ENCODE assay signal across 12 mouse cellular contexts in the genomic region with DNA sequence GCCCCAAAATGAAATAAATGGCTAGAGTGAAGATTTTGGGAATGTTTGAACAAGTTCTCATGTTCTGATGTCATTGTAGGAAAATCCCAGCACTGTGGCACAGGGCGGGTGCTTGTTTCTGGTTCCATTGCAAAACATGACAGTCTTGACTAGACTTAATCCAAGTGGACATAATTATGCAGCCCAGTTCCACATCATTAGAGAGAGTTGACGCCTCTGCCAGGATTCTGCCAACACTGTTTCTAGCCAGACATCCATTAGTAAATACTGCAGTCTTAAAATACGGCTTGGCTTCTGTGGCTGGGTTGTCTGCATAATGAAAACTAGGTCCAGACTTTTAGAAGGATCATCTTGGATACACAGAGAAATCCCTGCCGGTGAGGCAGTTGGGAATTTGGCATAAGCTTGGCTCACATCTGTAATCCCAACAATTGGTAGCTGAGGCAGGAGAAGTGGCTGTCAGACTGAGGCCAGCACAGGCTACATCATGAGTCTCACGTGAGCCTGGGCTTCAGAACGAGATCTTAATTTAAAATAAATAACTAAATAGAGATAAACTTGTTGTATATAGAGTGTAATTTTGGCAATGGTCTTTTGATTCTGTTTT. TPM values are rescaled to one million over a fixed set of nuclear protein-coding genes. Genes with fewer than 3 reads are reported as not detected.
DNase-seq lines count a peak whose midpoint lies in the region; ATAC-seq and TF ChIP-seq lines count a peak whose summit lies in the region.
"Had no signal": no experiment of that assay in that cellular context is flagged by ENCODE, and none has a peak within 500 bp of the region (broad histone marks: within the 10 kb centered on the region; RNA-seq: fewer than 3 reads in every experiment).

No protein-coding gene starts in this region.

- no peak overlapping the region for H3K9ac ChIP-seq in forebrain, embryonic 13.5 days
- no peak overlapping the region for H3K9ac ChIP-seq in CH12.LX (ENCODE audit: insufficient read depth, low read depth)
- H3K9ac ChIP-seq in liver, postnatal 0 days (replicated peaks), result no peak overlapping the region

- 61% methylated on average over 6 of the region's 6 CpGs for WGBS in forebrain, embryonic 13.5 days
- 95% methylated on average over 6 of the region's 6 CpGs for WGBS in forebrain, embryonic 10.5 days
- WGBS in lung, adult 2 months, result 71% methylated on average over 6 of the region's 6 CpGs
- 82% methylated on average over 6 of the region's 6 CpGs for whole genome bisulfite sequencing in liver, postnatal 0 days (ENCODE audit: insufficient replicate concordance)

- no peak for TF ChIP-seq EP300 in CH12.LX (IDR thresholded peaks at IDR 0.05; ENCODE audit: low read length)
- no peak for TF ChIP-seq EP300 in liver, postnatal 0 days (IDR thresholded peaks at IDR 0.05; ENCODE audit: low read depth)

- no peaks in the 10 kb centered on the region for H3K9me3 ChIP-seq in forebrain, embryonic 13.5 days (replicated peaks)
- no peaks in the 10 kb centered on the region for H3K9me3 ChIP-seq in forebrain, embryonic 10.5 days
- peaks cover 3% of the 10 kb centered on the region for H3K9me3 ChIP-seq in CH12.LX (replicated peaks; ENCODE audit: low read length)
- H3K9me3 ChIP-seq in liver, postnatal 0 days (ENCODE audit: low read length), result no peaks in the 10 kb centered on the region

- H3K4me2 ChIP-seq in forebrain, embryonic 13.5 days, result no peak overlapping the region
- H3K4me2 ChIP-seq in CH12.LX (ENCODE audit: insufficient read depth, low read depth, poor library complexity, severe bottlenecking), result no peak overlapping the region
- no peak overlapping the region for H3K4me2 ChIP-seq in liver, postnatal 0 days (ENCODE audit: low read depth, low read length)

- TF ChIP-seq RAD21 in CH12.LX (IDR thresholded peaks at IDR 0.05; ENCODE audit: low read depth, low read length), result no peak

- no peaks in the 10 kb centered on the region for H3K36me3 ChIP-seq in forebrain, embryonic 13.5 days (ENCODE audit: poor library complexity, severe bottlenecking)
- H3K36me3 ChIP-seq in forebrain, embryonic 10.5 days (replicated peaks), result no peaks in the 10 kb centered on the region
- H3K36me3 ChIP-seq in CH12.LX (replicated peaks in 1 of 2; ENCODE audit: control insufficient read depth in 1 of 2, insufficient read depth in 1 of 2, low read length in 1 of 2), result no peaks in the 10 kb centered on the region
- no peaks in the 10 kb centered on the region for H3K36me3 ChIP-seq in liver, postnatal 0 days (replicated peaks; ENCODE audit: insufficient read depth, low read length)

- no peak overlapping the region for H3K4me3 ChIP-seq in forebrain, embryonic 13.5 days
- H3K4me3 ChIP-seq in forebrain, embryonic 10.5 days, result no peak overlapping the region
- no peak overlapping the region for H3K4me3 ChIP-seq in CH12.LX (replicated peaks in 1 of 3; ENCODE audit: low read depth in 2 of 3, low read length in 2 of 3, poor library complexity in 1 of 3)
- H3K4me3 ChIP-seq in lung, adult 2 months (replicated peaks; ENCODE audit: extremely low read depth, low read depth, low read length), result no peak overlapping the region
- H3K4me3 ChIP-seq in liver, postnatal 0 days (ENCODE audit: low read depth, low read length), result no peak overlapping the region
- H3K4me3 ChIP-seq: erythroblast, embryonic 14.5 days had no signal

- in situ Hi-C loops in CH12.LX (cut with MboI; ENCODE audit: low pct_ligation_motif_present, low pct_unique_long_range_greater_than_20kb, low sequenced_read_pairs), result no loop called here

- dilution Hi-C loops in CH12.LX (cut with MboI; ENCODE audit: extremely low pct_ligation_motif_present, extremely low pct_unique_long_range_greater_than_20kb, low sequenced_read_pairs), result no loop called here

- no peak for TF ChIP-seq POLR2A in CH12.LX (IDR thresholded peaks at IDR 0.05; ENCODE audit: low read depth, low read length)
- TF ChIP-seq POLR2A in lung, adult 2 months (IDR thresholded peaks at IDR 0.05; ENCODE audit: borderline replicate concordance, extremely low read depth, low read depth, low read length), result no peak

- DNase-seq in forebrain, embryonic 10.5 days (ENCODE audit: extremely low spot score, low spot score), result no peak
- DNase-seq in kidney, adult 11 months, result peak; percentile 49
- no peak for DNase-seq in kidney, postnatal 14 days
- no peak for DNase-seq in CH12.LX (ENCODE audit: extremely low read depth)
- peak; percentile 6 for DNase-seq in lung, adult 2 months
- no peak for DNase-seq in liver, postnatal 0 days
- DNase-seq in layer of hippocampus, adult 11-12 months (ENCODE audit: low spot score), result no peak
- DNase-seq: adrenal gland, postnatal 25 days; cerebellum, adult 2 months; thymus, postnatal 14 days had no signal

- 0 out of 2 replicates have a peak, but pooled peaks cover 4% of the 10 kb centered on the region for H3K4me1 ChIP-seq in forebrain, embryonic 13.5 days
- 0 out of 2 replicates have a peak, but pooled peaks cover 7% of the 10 kb centered on the region for H3K4me1 ChIP-seq in forebrain, embryonic 10.5 days
- peaks cover 4 to 15% of the 10 kb centered on the region in 2 experiments for H3K4me1 ChIP-seq in CH12.LX (ENCODE audit: control insufficient read depth in 1 of 2, insufficient read depth in 2 of 2)
- no peaks in the 10 kb centered on the region for H3K4me1 ChIP-seq in lung, adult 2 months (ENCODE audit: control insufficient read depth, insufficient read depth, low read length)
- H3K4me1 ChIP-seq in liver, postnatal 0 days (ENCODE audit: insufficient read depth), result no peaks in the 10 kb centered on the region

- no peaks in the 10 kb centered on the region for H3K79me2 ChIP-seq in CH12.LX (replicated peaks; ENCODE audit: control insufficient read depth, extremely low read depth, insufficient read depth, poor library complexity, severe bottlenecking)

- no peak for TF ChIP-seq CTCF in CH12.LX (conservative IDR thresholded peaks at IDR 0.05 in 1 of 2, IDR thresholded peaks at IDR 0.05 in 1 of 2; ENCODE audit: low read depth in 2 of 2, low read length in 2 of 2)
- TF ChIP-seq CTCF in lung, adult 2 months (IDR thresholded peaks at IDR 0.05; ENCODE audit: insufficient read depth, low read length), result no peak
- no peak for TF ChIP-seq CTCF in liver, postnatal 0 days (IDR thresholded peaks at IDR 0.05; ENCODE audit: low read depth)

- no peaks in the 10 kb centered on the region for H3K27me3 ChIP-seq in forebrain, embryonic 13.5 days
- H3K27me3 ChIP-seq in forebrain, embryonic 10.5 days (ENCODE audit: poor library complexity, severe bottlenecking), result no peaks in the 10 kb centered on the region
- H3K27me3 ChIP-seq in CH12.LX (replicated peaks), result peaks cover 4% of the 10 kb centered on the region
- no peaks in the 10 kb centered on the region for H3K27me3 ChIP-seq in liver, postnatal 0 days (ENCODE audit: insufficient read depth, low read length)

- no peak overlapping the region for H3K27ac ChIP-seq in forebrain, embryonic 13.5 days
- no peak overlapping the region for H3K27ac ChIP-seq in forebrain, embryonic 10.5 days
- H3K27ac ChIP-seq in CH12.LX (ENCODE audit: insufficient read depth, low read depth), result no peak overlapping the region
- no peak overlapping the region for H3K27ac ChIP-seq in liver, postnatal 0 days (ENCODE audit: low read depth)

- ATAC-seq in forebrain, embryonic 13.5 days, result peak; percentile 92
- ATAC-seq in liver, postnatal 0 days, result no peak

TF ChIP-seq in CH12.LX, 34 proteins besides CTCF, POLR2A, EP300 and RAD21:
- 0 out of 2 replicates have a peak, but pooled peaks have one; percentile 20 for TF ChIP-seq BHLHE40 (IDR thresholded peaks at IDR 0.05; ENCODE audit: low read depth, low read length)
- TF ChIP-seq MAZ (IDR thresholded peaks at IDR 0.05; ENCODE audit: low read depth, low read length), result no peak
- no peak for TF ChIP-seq JUND (conservative IDR thresholded peaks at IDR 0.05; ENCODE audit: low read depth, low read length)

RNA-seq across cellular contexts. Expression of a gene that starts 34.1 kb away (rescaled TPM):
- 36.6 and 40.9 TPM in 2 replicates for polyA plus RNA-seq in forebrain, embryonic 13.5 days (2015; fragmentation: Nextera tagmentation; extraction: Ambion mirVana)
- 22.9 and 25.0 TPM in 2 replicates for polyA plus RNA-seq in forebrain, embryonic 10.5 days (2016; fragmentation: Nextera tagmentation; extraction: Ambion mirVana)
- total RNA-seq in CH12.LX (2012; rRNA removed) (26.1 and 27.6 TPM in 2 replicates), CH12.LX (2014; rRNA removed) (94.3 and 101 TPM in 2 replicates)
- 53.2 and 53.4 TPM in 2 replicates for polyA plus RNA-seq in CH12.LX (2012; ENCODE audit: insufficient read length, low read depth)
- 52.4 and 74.5 TPM in 2 replicates for polyA plus RNA-seq in lung, adult 2 months (2012; rRNA removed)
- 29.9 and 30.6 TPM in 2 replicates for polyA plus RNA-seq in liver, postnatal 0 days (2015; fragmentation: Nextera tagmentation; extraction: Ambion mirVana)

Comparison
In these comparisons a context has a peak if more than half of its experiments do, and no peak if none do; other contexts are left out.
1. DNase-seq: peak in kidney, adult 11 months (single experiment) and lung, adult 2 months (single experiment); none in forebrain, embryonic 10.5 days (single experiment), kidney, postnatal 14 days (single experiment), CH12.LX (single experiment), liver, postnatal 0 days (single experiment) and layer of hippocampus, adult 11-12 months (single experiment).